Mouse (Mus musculus) stomach, embryonic 14.5 days (tissue): ENCODE measurements around the gene Ehmt2. TPM values are rescaled to one million over a fixed set of nuclear protein-coding genes. Genes with fewer than 3 reads are reported as not detected.
"Not testable (repeated sequence)": the region's sequence is repeated elsewhere in the genome, so short reads cannot be mapped to it uniquely, and the experiment has no call there.

Experiments used
- ATAC-seq: fragments of 200-750 bp; cut with Nextera tagmentation; 2 replicates; pipeline ENCODE4 v1.8.0; 2017; ENCODE audit warnings: low read depth, moderate TSS enrichment; ENCODE audit not compliant: insufficient number of reproducible peaks, insufficient read depth, low FRiP score
- H3K27ac ChIP-seq: fragments of 300-500 bp; sonication (generic); 2 replicates; pipeline ENCODE4 v1.5.1; 2014; ENCODE audit warnings: mild to moderate bottlenecking, low read length, moderate library complexity, mixed read lengths
- H3K27me3 ChIP-seq: fragments of 300-500 bp; sonication (generic); 2 replicates; pipeline ENCODE4 v1.6.1; 2014; ENCODE audit warnings: low read length, control low read depth, mixed read lengths; ENCODE audit not compliant: control insufficient read depth, insufficient read depth
- H3K36me3 ChIP-seq: fragments of 300-500 bp; sonication (generic); 2 replicates; pipeline ENCODE4 v1.6.1; 2014; ENCODE audit warnings: mild to moderate bottlenecking, control low read depth, low read length, moderate library complexity, mixed read lengths; ENCODE audit not compliant: control insufficient read depth, insufficient read depth
- H3K4me1 ChIP-seq: fragments of 300-500 bp; sonication (generic); 2 replicates; pipeline ENCODE4 v1.6.1; 2014; ENCODE audit warnings: low read length, control low read depth, mixed read lengths; ENCODE audit not compliant: control insufficient read depth, insufficient read depth
- H3K4me2 ChIP-seq: fragments of 300-500 bp; sonication (generic); replicated peaks from 2 replicates; pipeline ENCODE4 v1.6.1; 2014; ENCODE audit warnings: low read depth, low read length, control low read depth
- H3K4me3 ChIP-seq: fragments of 300-500 bp; sonication (generic); 2 replicates; pipeline ENCODE4 v1.5.1; 2014; ENCODE audit warnings: low read depth, low read length, control low read depth
- H3K9ac ChIP-seq: fragments of 300-500 bp; sonication (generic); replicated peaks from 2 replicates; pipeline ENCODE4 v1.6.1; 2014; ENCODE audit warnings: low read depth, mild to moderate bottlenecking, control low read depth, low read length, moderate library complexity, mixed read lengths
- H3K9me3 ChIP-seq: fragments of 300-500 bp; sonication (generic); 2 replicates; pipeline ENCODE4 v1.6.1; 2016; ENCODE audit warnings: low read depth, low read length, control low read depth; ENCODE audit not compliant: control insufficient read depth
- WGBS: fragments of 180-500 bp; shearing (Covaris S2); extraction: QIAGEN DNeasy Blood & Tissue Kit; methylation state at CpG from one replicate; pipeline ENCODE4 v1.1.7; 2014; 5-methylcytosine and 5-hydroxymethylcytosine counted together
- polyA plus RNA-seq: library from polyadenylated mRNA; unstranded; fragments of >200 nt; fragmentation: Nextera tagmentation; extraction: Ambion mirVana; gene quantifications from 2 replicates; pipeline ENCODE4 v1.2.1, GENCODE M21; 2014

Gene Ehmt2
- polyA plus RNA-seq, 1 experiment from 2014 or later = 79.4 TPM

DNA sequence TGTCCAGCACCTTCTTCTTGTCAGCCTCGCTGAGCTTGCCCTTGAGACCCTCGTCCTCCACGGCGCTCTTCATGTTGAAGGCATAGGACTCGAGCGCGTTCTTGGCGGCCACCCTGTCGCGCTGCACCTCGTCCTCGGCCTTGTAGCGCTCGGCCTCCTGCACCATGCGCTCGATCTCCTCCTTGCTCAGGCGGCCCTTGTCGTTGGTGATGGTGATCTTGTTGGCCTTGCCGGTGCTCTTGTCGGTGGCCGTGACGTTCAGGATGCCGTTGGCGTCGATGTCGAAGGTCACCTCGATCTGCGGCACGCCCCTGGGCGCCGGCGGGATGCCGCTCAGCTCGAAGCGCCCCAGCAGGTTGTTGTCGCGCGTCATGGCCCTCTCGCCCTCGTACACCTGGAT is 59.0 kb downstream of the Ehmt2 start:
- H3K4me2 ChIP-seq, ATAC-seq, H3K27me3 ChIP-seq, H3K36me3 ChIP-seq, H3K27ac ChIP-seq, H3K9ac ChIP-seq, H3K9me3 ChIP-seq, H3K4me3 ChIP-seq: not testable (repeated sequence)
- H3K4me1 ChIP-seq = peaks cover 11% of the 10 kb centered on the region; the same call in 1 of the 2 replicates
- 12% methylated on average over 29 of the region's 40 CpGs for WGBS

DNA sequence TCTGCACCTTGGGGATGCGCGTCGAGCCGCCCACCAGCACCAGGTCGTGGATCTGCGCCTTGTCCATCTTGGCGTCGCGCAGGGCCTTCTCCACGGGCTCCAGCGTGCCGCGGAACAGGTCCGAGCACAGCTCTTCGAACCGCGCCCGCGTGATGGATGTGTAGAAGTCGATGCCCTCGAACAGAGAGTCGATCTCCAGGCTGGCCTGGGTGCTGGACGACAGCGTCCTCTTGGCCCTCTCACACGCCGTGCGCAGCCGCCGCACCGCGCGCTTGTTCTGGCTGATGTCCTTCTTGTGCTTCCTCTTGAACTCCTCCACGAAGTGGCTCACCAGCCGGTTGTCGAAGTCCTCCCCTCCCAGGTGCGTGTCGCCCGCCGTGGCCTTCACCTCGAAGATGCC is 59.7 kb downstream of the Ehmt2 start:
- WGBS = 25% methylated on average over 22 of the region's 40 CpGs
- not testable (repeated sequence) for H3K9ac ChIP-seq, H3K9me3 ChIP-seq, H3K27me3 ChIP-seq, ATAC-seq, H3K4me2 ChIP-seq, H3K27ac ChIP-seq, H3K36me3 ChIP-seq, H3K4me3 ChIP-seq
- H3K4me1 ChIP-seq = peaks cover 11% of the 10 kb centered on the region; the same call in 1 of the 2 replicates

DNA sequence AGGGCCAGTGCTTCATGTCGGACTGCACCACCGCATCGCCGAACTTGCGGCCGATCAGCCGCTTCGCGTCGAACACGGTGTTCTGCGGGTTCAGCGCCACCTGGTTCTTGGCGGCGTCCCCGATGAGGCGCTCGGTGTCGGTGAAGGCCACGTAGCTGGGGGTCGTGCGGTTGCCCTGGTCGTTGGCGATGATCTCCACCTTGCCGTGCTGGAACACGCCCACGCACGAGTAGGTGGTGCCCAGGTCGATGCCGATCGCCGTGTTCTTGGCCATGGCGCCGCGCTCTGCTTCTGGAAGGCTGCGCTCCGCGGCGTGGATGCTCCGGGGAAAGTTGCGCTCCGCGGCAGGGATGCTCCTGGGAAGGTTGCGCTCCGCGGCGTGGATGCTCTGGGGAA is 60.5 kb downstream of the Ehmt2 start:
- Histone ChIP-seq H3K4me1 (peaks cover 11% of the 10 kb centered on the region; the same call in 1 of the 2 replicates), H3K4me2 (peak overlapping the region; percentile 39), H3K4me3 (peak overlapping the region; percentile 15; the same call in 1 of the 2 replicates)
- H3K36me3 ChIP-seq, H3K27ac ChIP-seq, H3K9ac ChIP-seq, H3K9me3 ChIP-seq, H3K27me3 ChIP-seq: not testable (repeated sequence)
- WGBS = 0% methylated on average over 27 of the region's 47 CpGs
- peak; percentile 16; the same call in 1 of the 2 replicates for ATAC-seq

DNA sequence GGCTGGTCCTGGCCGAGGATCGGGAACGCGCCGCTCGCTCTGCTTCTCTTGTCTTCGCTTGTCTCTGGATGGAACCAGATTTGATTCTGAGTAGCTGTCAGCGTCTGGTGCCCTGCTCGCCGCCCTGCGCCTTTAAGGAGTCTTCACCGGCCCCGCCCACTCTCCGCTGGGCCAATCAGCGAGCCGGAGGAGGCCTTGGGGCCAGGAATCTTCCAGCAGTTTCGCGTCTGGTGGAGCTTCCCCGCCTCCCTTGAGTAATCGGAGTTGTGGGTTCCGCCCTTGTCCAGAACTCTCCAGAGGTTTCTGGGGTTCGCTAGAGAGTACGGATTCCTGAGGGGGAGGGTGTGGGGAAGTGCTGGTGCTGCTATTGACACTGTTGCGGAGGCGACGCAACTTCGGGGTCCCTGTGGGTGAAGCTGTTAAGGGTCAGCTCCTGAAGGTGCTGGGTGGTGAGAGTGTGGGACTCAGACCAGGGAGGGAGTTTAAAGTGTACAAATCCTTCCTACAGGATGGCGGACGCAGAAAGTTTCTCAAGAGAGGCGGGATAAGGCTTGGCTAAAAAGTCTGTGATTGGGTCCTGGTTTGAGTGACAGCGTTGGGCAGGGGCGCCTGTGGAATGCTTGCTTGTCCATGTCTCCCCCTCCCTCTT is 61.0 kb downstream of the Ehmt2 start, which contains the start of gene Hspa1b:
Gene Hspa1b, minus strand, starts transcription at position 109 of the 649 bp plus-strand sequence.
- ATAC-seq = peak; percentile 94
- Histone ChIP-seq H3K4me2 (peak within 1 kb of the TSS; percentile 69), H3K4me1 (peaks cover 11% of the 10 kb centered on the region; the same call in 1 of the 2 replicates), H3K4me3 (peak within 1 kb of the TSS; percentile 29), H3K27ac (peak within 1 kb of the TSS; percentile 93), H3K9ac (peak within 1 kb of the TSS; percentile 42)
- H3K9me3 ChIP-seq, H3K36me3 ChIP-seq, H3K27me3 ChIP-seq: not testable (repeated sequence)
- 1% methylated on average over 28 of the region's 32 CpGs for WGBS

DNA sequence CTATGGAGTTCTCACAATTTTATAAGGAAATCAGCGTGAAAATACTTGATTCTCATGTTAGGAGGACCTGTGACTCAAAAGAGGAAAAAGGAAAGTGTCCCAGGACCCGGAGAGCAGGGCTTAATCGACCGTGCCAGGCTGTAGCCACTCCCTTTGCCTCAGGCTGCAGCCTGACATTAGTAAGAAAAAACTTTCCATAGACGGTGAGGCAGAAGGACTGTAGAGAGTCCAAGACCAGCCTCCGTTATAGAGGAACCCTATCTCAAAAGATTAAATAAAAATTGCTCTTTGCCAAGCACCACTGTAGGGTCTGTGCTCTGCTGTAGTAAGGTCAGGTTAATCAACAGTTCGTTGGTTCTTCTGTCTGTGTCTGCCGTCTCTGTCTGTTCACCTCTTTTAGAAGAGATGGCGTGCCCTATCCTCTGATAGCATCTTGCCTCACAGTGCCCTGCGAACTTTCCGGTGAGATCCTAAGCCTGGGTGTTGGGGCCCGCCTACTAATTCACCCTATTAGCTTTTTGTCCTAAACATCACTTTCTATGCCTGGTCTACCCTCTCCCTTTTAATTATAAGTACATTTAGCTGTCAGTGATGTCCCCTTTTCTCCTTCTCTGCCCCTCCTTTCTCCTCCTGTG is 61.7 kb downstream of the Ehmt2 start:
- H3K36me3 ChIP-seq = no peaks in the 10 kb centered on the region
- H3K9me3 ChIP-seq = no peaks in the 10 kb centered on the region
- H3K9ac ChIP-seq = peak overlapping the region; percentile 42
- peak overlapping the region; percentile 29 for H3K4me3 ChIP-seq
- H3K4me2 ChIP-seq = peak overlapping the region; percentile 69
- H3K27me3 ChIP-seq = no peaks in the 10 kb centered on the region
- no peak for ATAC-seq
- peak overlapping the region; percentile 93 for H3K27ac ChIP-seq
- WGBS = 11% methylated on average over 12 of the region's 12 CpGs
- peaks cover 11% of the 10 kb centered on the region; the same call in 1 of the 2 replicates for H3K4me1 ChIP-seq

DNA sequence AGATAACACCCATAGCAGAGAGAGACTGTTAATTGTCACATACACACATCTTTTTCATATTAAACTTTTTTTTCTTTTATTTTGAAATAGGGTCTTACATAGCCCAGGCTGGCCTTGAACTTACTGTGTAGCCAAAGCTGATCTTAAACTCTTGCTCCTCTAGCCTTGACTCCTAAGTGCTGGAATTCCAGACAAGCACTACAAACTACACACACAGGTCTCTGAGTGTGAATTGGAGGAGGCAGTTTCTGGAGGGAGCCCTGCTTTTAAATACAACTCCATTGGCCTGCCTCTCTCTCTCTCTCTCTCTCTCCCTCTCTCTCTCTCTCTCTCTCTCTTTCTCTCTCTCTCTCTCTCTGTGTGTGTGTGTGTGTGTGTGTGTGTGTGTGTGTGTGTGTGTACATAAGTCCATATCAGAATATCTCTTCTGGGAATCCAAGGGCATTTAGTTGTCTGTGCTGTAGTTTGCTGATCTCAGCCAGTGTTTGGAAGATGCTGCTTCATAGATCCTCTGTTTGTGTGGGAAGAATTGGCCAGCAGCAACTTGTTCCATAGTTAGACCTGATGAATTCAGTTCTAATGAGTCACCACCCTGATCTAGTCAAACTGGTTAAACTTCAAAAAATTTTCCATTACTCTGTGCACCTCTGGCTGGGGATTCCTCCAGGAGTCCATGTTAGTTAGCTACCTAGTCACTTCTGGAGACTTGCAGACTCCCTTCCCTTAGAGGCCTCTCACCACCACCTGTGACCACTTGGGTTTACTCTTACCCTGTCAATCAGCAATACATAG is 62.6 kb downstream of the Ehmt2 start:
- H3K4me1 ChIP-seq = peaks cover 14% of the 10 kb centered on the region; the same call in 1 of the 2 replicates
- no peak overlapping the region for H3K4me3 ChIP-seq
- no peaks in the 10 kb centered on the region for H3K27me3 ChIP-seq
- peak overlapping the region; percentile 39; the same call in 1 of the 2 replicates for H3K27ac ChIP-seq
- no peak for ATAC-seq
- H3K4me2 ChIP-seq = peak overlapping the region; percentile 69; the same call in 1 of the 2 replicates
- H3K36me3 ChIP-seq = no peaks in the 10 kb centered on the region
- no peaks in the 10 kb centered on the region for H3K9me3 ChIP-seq
- H3K9ac ChIP-seq = no peak overlapping the region

DNA sequence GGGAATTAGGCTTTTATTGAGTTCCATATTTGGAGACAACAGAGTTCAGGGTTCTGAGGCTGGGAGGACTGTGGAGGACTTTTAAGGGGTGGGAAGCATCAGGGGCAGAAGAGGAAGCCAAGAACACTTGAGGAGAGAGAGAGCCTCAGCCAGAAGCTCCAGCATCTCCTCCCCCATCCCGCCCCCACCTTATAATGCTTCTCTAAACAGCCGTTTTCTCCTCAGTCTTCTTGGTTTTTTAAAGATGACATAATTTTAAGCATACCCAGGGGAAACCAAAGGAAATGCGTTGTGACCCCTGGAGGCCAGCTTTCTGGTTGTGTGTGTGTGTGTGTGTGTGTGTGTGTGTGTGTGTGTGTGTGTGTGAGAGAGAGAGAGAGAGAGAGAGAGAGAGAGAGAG is 63.9 kb downstream of the Ehmt2 start:
- Histone ChIP-seq H3K4me2 (no peak overlapping the region; the same call in 1 of the 2 replicates), H3K27me3 (no peaks in the 10 kb centered on the region), H3K4me3 (no peak overlapping the region), H3K27ac (peak overlapping the region; percentile 36; the same call in 1 of the 2 replicates), H3K36me3 (no peaks in the 10 kb centered on the region), H3K4me1 (peaks cover 14% of the 10 kb centered on the region; the same call in 1 of the 2 replicates), H3K9me3 (no peaks in the 10 kb centered on the region), H3K9ac (no peak overlapping the region)
- 11% methylated on average over 3 of the region's 3 CpGs for WGBS
- no peak for ATAC-seq

DNA sequence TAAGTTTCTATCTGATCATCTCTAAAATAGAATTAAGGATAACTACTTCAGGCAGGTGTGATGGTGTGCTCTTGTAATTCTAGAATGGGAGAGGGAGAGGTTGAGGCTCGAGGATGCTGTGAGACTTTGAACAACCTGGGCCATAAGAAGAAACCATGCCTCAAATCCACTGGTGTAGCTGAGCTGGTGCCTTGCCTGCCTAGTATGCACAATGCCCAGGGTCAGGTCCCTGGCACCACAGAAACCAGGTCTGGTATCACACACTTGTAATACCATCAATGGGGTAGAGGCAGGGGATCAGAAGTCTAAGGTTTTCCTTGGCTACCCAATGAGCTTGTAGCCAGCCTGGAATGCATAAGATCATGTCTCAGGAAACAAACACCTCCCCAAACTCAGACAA is 64.6 kb downstream of the Ehmt2 start:
- Histone ChIP-seq H3K27ac (no peak overlapping the region; the same call in 1 of the 2 replicates), H3K9ac (no peak overlapping the region), H3K4me2 (no peak overlapping the region), H3K4me1 (peaks cover 14% of the 10 kb centered on the region; the same call in 1 of the 2 replicates), H3K9me3 (no peaks in the 10 kb centered on the region), H3K4me3 (no peak overlapping the region), H3K27me3 (0 out of 2 replicates have a peak, but pooled peaks cover 2% of the 10 kb centered on the region), H3K36me3 (no peaks in the 10 kb centered on the region)
- ATAC-seq = no peak
- WGBS = 68% methylated on average over 1 of the region's 1 CpGs
